Mouse (Mus musculus) thymus, postnatal 36 days (tissue): ENCODE data around the gene Ankrd42.
A peak's percentile ranks its signal among the peaks of the same experiment; 100 is the strongest.

Experiments
- DNase-seq, 2 experiments: peaks; one replicate each; pipeline ENCODE4 v3.0.0; 2022; ENCODE audit warnings: mixed read lengths in 2 of 2

Gene Ankrd42

DNA sequence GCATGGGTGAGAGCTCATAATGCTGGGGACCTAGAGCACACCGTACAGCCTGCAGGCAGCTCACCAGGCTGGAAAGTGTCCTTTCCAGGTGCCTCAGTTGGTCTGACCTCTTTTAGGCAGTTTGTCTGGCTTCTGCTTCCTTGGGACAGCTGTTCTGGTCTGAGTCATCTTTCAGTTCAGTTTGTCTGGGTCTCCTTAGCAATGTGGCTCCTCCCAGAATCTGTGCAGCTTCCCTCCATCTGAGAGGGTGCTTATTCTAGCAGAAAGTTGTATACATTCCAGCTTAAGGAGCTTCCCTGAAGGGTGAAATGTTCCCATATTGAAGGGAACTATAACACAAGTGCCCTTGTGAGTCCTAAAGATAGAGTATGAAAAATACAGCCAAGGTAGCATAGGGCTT is 70.2 kb downstream of the Ankrd42 start:
- DNase-seq: no peak

- DNase-seq: peak; percentile 81 to 82
These were observed 75.7 kb downstream of the Ankrd42 start, which contains the start of gene Ccdc90b for GRCm38 (mm10) chr7:92560986-92561876. Gene Ccdc90b (plus strand): TSS chr7:92561149.

- no peak for DNase-seq
These were observed 78.2 kb downstream of the Ankrd42 start for GRCm38 (mm10) chr7:92558744-92559143.

- no peak for DNase-seq
These were observed 86.0 kb downstream of the Ankrd42 start for GRCm38 (mm10) chr7:92550990-92551392.

DNA sequence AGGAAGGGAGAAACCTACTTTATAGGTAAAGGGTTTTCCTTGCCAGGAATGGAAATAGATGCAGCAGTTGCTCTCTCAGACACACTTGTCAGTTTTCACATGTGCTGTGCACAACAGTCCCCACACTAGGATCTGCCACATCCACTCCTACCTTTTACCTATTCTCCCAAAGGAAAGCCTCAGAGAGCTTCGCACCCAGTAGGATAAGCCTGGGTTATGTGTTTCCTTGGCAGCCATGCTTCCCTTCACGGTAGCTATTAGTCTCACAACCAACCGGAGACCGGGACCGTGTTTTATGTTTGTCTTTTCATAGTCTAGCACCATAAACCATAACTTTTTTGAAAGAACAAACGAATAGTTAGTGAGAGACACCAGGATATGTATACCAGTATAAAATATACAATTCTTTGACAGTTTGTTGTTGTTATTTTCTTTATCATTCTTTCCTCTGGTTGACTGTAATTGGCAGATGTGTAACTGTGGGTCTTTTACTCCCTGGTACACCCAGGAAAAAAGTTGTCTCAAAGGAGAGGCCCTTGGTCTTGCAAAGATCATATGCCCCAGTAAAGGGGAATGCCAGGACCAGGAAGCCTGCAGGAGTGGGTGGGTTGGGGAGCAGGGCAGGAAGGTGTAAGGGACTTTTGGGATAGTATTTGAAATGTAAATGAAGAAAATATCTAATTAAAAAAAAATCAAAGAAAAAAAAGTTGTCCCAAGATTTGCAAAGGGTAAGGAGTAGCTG is 86.5 kb downstream of the Ankrd42 start:
- DNase-seq: no peak

- no peak for DNase-seq
These were observed 90.2 kb downstream of the Ankrd42 start for GRCm38 (mm10) chr7:92546763-92547162.

- DNase-seq: no peak
These were observed 104.4 kb downstream of the Ankrd42 start for GRCm38 (mm10) chr7:92532351-92533036.
